Mouse (Mus musculus): ENCODE results near the gene Thoc6. TPM values are rescaled to one million over a fixed set of nuclear protein-coding genes. Genes with fewer than 3 reads are reported as not detected.

Gene Thoc6
- polyA plus RNA-seq, 1 experiment from 2014 or later: 27.8 TPM

DNA sequence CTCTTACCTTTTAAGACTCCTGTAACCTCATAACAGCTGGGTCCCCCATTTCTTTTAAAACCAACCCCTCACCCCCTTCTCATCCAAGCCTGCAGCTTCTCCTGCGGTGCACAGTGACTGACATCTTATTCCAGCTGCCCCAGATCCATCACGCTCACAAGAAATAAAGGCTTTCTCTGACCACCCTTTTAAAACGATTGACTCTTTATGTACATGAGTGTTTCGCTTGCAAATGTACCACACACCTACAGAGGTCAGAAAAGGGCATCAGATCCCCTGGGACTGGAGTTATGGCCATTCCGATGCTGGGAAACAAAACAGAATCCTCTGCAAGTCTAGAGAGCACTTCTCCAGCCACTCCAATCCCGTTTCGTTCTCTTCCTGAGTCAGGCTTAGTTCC is 45.9 kb downstream of the Thoc6 start:
- H3K4me2 ChIP-seq: no peak overlapping the region
- H3K9me3 ChIP-seq (replicated peaks): no peaks in the 10 kb centered on the region
- whole genome bisulfite sequencing (ENCODE audit: insufficient replicate concordance): 42% methylated on average over 7 of the region's 7 CpGs
- H3K9ac ChIP-seq: no peak overlapping the region
- no peaks in the 10 kb centered on the region for H3K36me3 ChIP-seq
- no peak for DNase-seq
- H3K27me3 ChIP-seq: no peaks in the 10 kb centered on the region
- H3K4me3 ChIP-seq (replicated peaks): no peak overlapping the region
- peaks cover 3% of the 10 kb centered on the region; the same call in 1 of the 2 replicates for H3K4me1 ChIP-seq (replicated peaks)
- ATAC-seq (ENCODE audit: low read depth): no peak
- H3K27ac ChIP-seq: no peak overlapping the region

DNA sequence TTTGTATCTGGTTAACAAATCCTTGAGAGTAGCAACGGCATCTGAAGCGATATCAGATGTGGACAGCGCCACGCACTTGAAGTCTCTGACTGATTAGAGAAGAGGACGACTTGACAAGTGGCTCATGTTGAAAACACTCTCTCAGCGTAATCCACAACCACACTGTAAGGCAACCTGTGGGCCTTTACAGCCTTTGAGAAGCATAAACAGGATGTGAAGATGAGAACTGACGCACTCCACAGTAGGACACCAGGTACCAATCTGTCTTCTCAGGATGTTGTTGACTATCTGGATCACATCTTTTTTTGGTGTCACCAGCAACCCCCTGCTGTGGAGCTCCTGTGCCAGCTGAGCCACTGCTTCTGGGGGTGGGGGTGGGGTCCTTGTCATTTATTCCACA is 53.3 kb downstream of the Thoc6 start:
- Histone ChIP-seq H3K4me3 (replicated peaks) (no peak overlapping the region), H3K27me3 (0 out of 2 replicates have a peak, but pooled peaks cover 11% of the 10 kb centered on the region), H3K36me3 (no peaks in the 10 kb centered on the region), H3K9ac (no peak overlapping the region), H3K27ac (no peak overlapping the region), H3K4me1 (replicated peaks) (no peaks in the 10 kb centered on the region), H3K4me2 (no peak overlapping the region), H3K9me3 (replicated peaks) (no peaks in the 10 kb centered on the region)
- DNase-seq (no peak), ATAC-seq (ENCODE audit: low read depth) (no peak)
- WGBS (ENCODE audit: insufficient replicate concordance): 49% methylated on average over 7 of the region's 7 CpGs

Other genes with a start within 250 kb of the Thoc6 start
- not detected in 2 replicates for gene Vmn2r117, start 194.2 kb downstream of the Thoc6 start, polyA plus RNA-seq (2015; fragmentation: Nextera tagmentation; extraction: Ambion mirVana)
- gene Zfp213, start 109.6 kb downstream of the Thoc6 start, polyA plus RNA-seq (2015; fragmentation: Nextera tagmentation; extraction: Ambion mirVana): 5.5 and 6.5 TPM in 2 replicates
- gene Zfp13, start 74.4 kb downstream of the Thoc6 start, polyA plus RNA-seq (2015; fragmentation: Nextera tagmentation; extraction: Ambion mirVana): 1.2 and 1.6 TPM in 2 replicates
- gene Zscan10, start 73.0 kb downstream of the Thoc6 start, polyA plus RNA-seq (2015; fragmentation: Nextera tagmentation; extraction: Ambion mirVana): not detected in 2 replicates
- 0.14 and 0.15 TPM in 2 replicates for gene Mmp25, start 28.6 kb downstream of the Thoc6 start, polyA plus RNA-seq (2015; fragmentation: Nextera tagmentation; extraction: Ambion mirVana)
- 0.10 and 0.14 TPM in 2 replicates for gene Bicdl2, start 13.4 kb downstream of the Thoc6 start, polyA plus RNA-seq (2015; fragmentation: Nextera tagmentation; extraction: Ambion mirVana)
- gene Hcfc1r1, start 286 bp downstream of the Thoc6 start, polyA plus RNA-seq (2015; fragmentation: Nextera tagmentation; extraction: Ambion mirVana): 21.6 and 21.9 TPM in 2 replicates
- gene Tnfrsf12a, start 3.6 kb upstream of the Thoc6 start, polyA plus RNA-seq (2015; fragmentation: Nextera tagmentation; extraction: Ambion mirVana): 6.2 and 6.7 TPM in 2 replicates
- gene Cldn6, start 5.4 kb upstream of the Thoc6 start, polyA plus RNA-seq (2015; fragmentation: Nextera tagmentation; extraction: Ambion mirVana): 0.68 and 1.3 TPM in 2 replicates
- not detected in 2 replicates for gene Cldn9, start 10.1 kb upstream of the Thoc6 start, polyA plus RNA-seq (2015; fragmentation: Nextera tagmentation; extraction: Ambion mirVana)
- gene 1520401A03Rik, start 48.9 kb upstream of the Thoc6 start, polyA plus RNA-seq (2015; fragmentation: Nextera tagmentation; extraction: Ambion mirVana): 0.05 TPM in 1 of 2 replicates, not detected in the other
- gene Pkmyt1, start 52.5 kb upstream of the Thoc6 start, polyA plus RNA-seq (2015; fragmentation: Nextera tagmentation; extraction: Ambion mirVana): 26.6 and 27.8 TPM in 2 replicates
- 7.8 and 7.9 TPM in 2 replicates for gene Paqr4, start 67.0 kb upstream of the Thoc6 start, polyA plus RNA-seq (2015; fragmentation: Nextera tagmentation; extraction: Ambion mirVana)
- gene Kremen2, start 72.0 kb upstream of the Thoc6 start, polyA plus RNA-seq (2015; fragmentation: Nextera tagmentation; extraction: Ambion mirVana): 0.10 and 0.17 TPM in 2 replicates
- 12.6 and 13.0 TPM in 2 replicates for gene Flywch1, start 97.7 kb upstream of the Thoc6 start, polyA plus RNA-seq (2015; fragmentation: Nextera tagmentation; extraction: Ambion mirVana)
- gene Flywch2, start 112.2 kb upstream of the Thoc6 start, polyA plus RNA-seq (2015; fragmentation: Nextera tagmentation; extraction: Ambion mirVana): 1.3 and 1.4 TPM in 2 replicates
- gene Srrm2, start 116.7 kb upstream of the Thoc6 start, polyA plus RNA-seq (2015; fragmentation: Nextera tagmentation; extraction: Ambion mirVana): 228 and 235 TPM in 2 replicates
- gene Elob, start 155.3 kb upstream of the Thoc6 start, polyA plus RNA-seq (2015; fragmentation: Nextera tagmentation; extraction: Ambion mirVana): 535 and 572 TPM in 2 replicates
- gene Prss33, start 162.2 kb upstream of the Thoc6 start, polyA plus RNA-seq (2015; fragmentation: Nextera tagmentation; extraction: Ambion mirVana): not detected in 2 replicates
- gene Prss32, start 170.0 kb upstream of the Thoc6 start, polyA plus RNA-seq (2015; fragmentation: Nextera tagmentation; extraction: Ambion mirVana): not detected in 2 replicates
- 0.09 and 0.22 TPM in 2 replicates for gene Prss41, start 170.3 kb upstream of the Thoc6 start, polyA plus RNA-seq (2015; fragmentation: Nextera tagmentation; extraction: Ambion mirVana)
- not detected in 2 replicates for gene Prss21, start 194.2 kb upstream of the Thoc6 start, polyA plus RNA-seq (2015; fragmentation: Nextera tagmentation; extraction: Ambion mirVana)
- not detected in 2 replicates for gene Dcpp1, start 207.0 kb upstream of the Thoc6 start, polyA plus RNA-seq (2015; fragmentation: Nextera tagmentation; extraction: Ambion mirVana)
- gene Dcpp2, start 207.0 kb upstream of the Thoc6 start, polyA plus RNA-seq (2015; fragmentation: Nextera tagmentation; extraction: Ambion mirVana): not detected in 2 replicates
- gene Dcpp3, start 243.6 kb upstream of the Thoc6 start, polyA plus RNA-seq (2015; fragmentation: Nextera tagmentation; extraction: Ambion mirVana): not detected in 2 replicates

All from liver, embryonic 13.5 days (tissue).